Mouse (Mus musculus) forebrain, embryonic 16.5 days (tissue): Measurements from ENCODE around the gene Phb2. TPM values are rescaled to one million over a fixed set of nuclear protein-coding genes. Genes with fewer than 3 reads are reported as not detected.

Experiments used
- ATAC-seq: fragments of 200-750 bp; cut with Nextera tagmentation; 2 replicates; pipeline ENCODE4 v1.8.0; 2017; ENCODE audit warnings: mild to moderate bottlenecking, moderate library complexity
- H3K27ac ChIP-seq: fragments of 300-500 bp; sonication (generic); 2 replicates; pipeline ENCODE4 v1.5.1; 2014; ENCODE audit warnings: low read length, control low read depth
- H3K27me3 ChIP-seq: fragments of 300-500 bp; sonication (generic); replicated peaks from 2 replicates; pipeline ENCODE4 v1.6.1; 2014; ENCODE audit warnings: low read length; ENCODE audit not compliant: control insufficient read depth, insufficient read depth
- H3K36me3 ChIP-seq: fragments of 300-500 bp; sonication (generic); 2 replicates; pipeline ENCODE4 v1.6.1; 2014; ENCODE audit not compliant: control insufficient read depth, insufficient read depth
- H3K4me1 ChIP-seq: fragments of 300-500 bp; sonication (generic); replicated peaks from 2 replicates; pipeline ENCODE4 v1.6.1; 2014; ENCODE audit warnings: low read length; ENCODE audit not compliant: control insufficient read depth, insufficient read depth
- H3K4me2 ChIP-seq: fragments of 300-500 bp; sonication (generic); 2 replicates; pipeline ENCODE4 v1.6.1; 2014; ENCODE audit warnings: mild to moderate bottlenecking, low read length, control low read depth
- H3K4me3 ChIP-seq: fragments of 300-500 bp; sonication (generic); replicated peaks from 2 replicates; pipeline ENCODE4 v1.5.1; 2014; ENCODE audit warnings: mild to moderate bottlenecking, low read length, control low read depth
- H3K9ac ChIP-seq: fragments of 300-500 bp; sonication (generic); replicated peaks from 2 replicates; pipeline ENCODE4 v1.6.1; 2014; ENCODE audit warnings: low read depth, low read length, control low read depth
- H3K9me3 ChIP-seq: fragments of 300-500 bp; sonication (generic); 2 replicates; pipeline ENCODE4 v1.6.1; 2016; ENCODE audit warnings: low read length; ENCODE audit not compliant: control insufficient read depth
- WGBS: fragments of 180-500 bp; shearing (Covaris S2); extraction: QIAGEN DNeasy Blood & Tissue Kit; methylation state at CpG from one replicate; pipeline ENCODE4 v1.1.7; 2014; 5-methylcytosine and 5-hydroxymethylcytosine counted together
- polyA plus RNA-seq: library from polyadenylated mRNA; unstranded; fragments of >200 nt; fragmentation: Nextera tagmentation; extraction: Ambion mirVana; gene quantifications from 2 replicates; pipeline ENCODE4 v1.2.1, GENCODE M21; 2015

Gene Phb2
- polyA plus RNA-seq, 1 experiment from 2014 or later = 252 TPM

DNA sequence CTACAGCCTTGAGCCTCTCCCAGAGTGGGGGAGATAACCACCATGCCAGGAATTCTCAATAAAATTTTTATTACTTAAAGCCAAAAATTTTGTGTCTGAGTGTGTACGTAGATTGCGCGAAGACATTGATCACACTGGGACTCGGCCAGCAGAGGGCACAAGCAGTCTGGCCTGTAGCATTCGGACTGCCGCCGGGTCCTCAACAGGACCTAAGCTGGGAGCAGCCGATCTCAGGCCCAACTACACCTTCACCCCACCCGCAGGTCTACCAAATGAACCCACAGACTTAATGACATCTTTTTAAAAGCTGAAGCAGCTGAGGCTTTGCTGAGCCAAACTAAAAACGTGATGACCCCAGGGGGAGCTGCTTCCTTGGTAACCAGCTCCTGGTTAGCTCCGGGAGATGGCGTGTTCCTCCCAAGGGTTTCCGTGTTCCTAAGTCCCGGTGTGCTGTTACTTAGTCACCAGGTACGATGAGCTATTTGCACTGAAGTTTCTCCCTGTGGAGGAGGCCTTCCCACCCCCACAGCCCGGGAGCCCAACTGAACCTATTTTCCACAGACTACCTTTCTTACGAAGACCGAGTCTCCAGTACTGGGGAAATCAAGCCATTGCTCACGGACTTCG is 4.8 kb downstream of the Phb2 start:
- H3K9ac ChIP-seq = no peak overlapping the region
- H3K4me2 ChIP-seq = no peak overlapping the region
- H3K9me3 ChIP-seq = no peaks in the 10 kb centered on the region
- H3K36me3 ChIP-seq = peaks cover 23% of the 10 kb centered on the region
- 70% methylated on average over 20 of the region's 20 CpGs for WGBS
- no peaks in the 10 kb centered on the region for H3K27me3 ChIP-seq
- no peak overlapping the region for H3K27ac ChIP-seq
- peaks cover 17% of the 10 kb centered on the region for H3K4me1 ChIP-seq
- ATAC-seq = no peak
- H3K4me3 ChIP-seq = no peak overlapping the region

DNA sequence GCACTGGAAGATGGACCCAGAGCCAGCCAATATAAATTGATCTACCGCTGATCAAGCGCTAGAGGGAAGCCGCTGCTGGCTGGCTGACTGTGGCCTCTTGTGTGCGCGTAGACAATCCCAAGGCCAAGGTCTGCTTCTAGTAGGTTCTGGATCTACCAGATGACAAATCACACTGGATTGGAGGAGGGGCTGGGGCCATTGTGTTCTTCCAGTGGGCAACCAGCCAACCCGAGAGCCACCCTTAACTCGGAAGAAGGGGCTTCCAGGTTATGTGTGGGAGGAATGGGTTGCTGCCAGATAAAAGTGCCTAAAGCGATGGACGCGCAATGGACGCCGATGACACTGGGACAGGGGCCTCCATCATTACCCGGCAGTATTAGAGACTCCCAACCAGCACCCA is 5.8 kb downstream of the Phb2 start:
- Histone ChIP-seq H3K27ac (no peak overlapping the region), H3K27me3 (no peaks in the 10 kb centered on the region), H3K36me3 (peaks cover 23% of the 10 kb centered on the region), H3K9me3 (no peaks in the 10 kb centered on the region), H3K9ac (no peak overlapping the region), H3K4me2 (no peak overlapping the region), H3K4me3 (no peak overlapping the region), H3K4me1 (peaks cover 13% of the 10 kb centered on the region)
- no peak for ATAC-seq
- 81% methylated on average over 13 of the region's 13 CpGs for WGBS

- H3K9ac ChIP-seq = no peak overlapping the region
- peaks cover 5% of the 10 kb centered on the region for H3K4me1 ChIP-seq
- H3K27me3 ChIP-seq = no peaks in the 10 kb centered on the region
- no peaks in the 10 kb centered on the region for H3K9me3 ChIP-seq
- H3K36me3 ChIP-seq = peaks cover 23% of the 10 kb centered on the region
- no peak for ATAC-seq
- WGBS = 55% methylated on average over 15 of the region's 16 CpGs
- H3K4me3 ChIP-seq = no peak overlapping the region
- no peak overlapping the region for H3K4me2 ChIP-seq
- H3K27ac ChIP-seq = no peak overlapping the region
Observed at GRCm38 (mm10) chr6:124718703-124719102, 6.6 kb downstream of the Phb2 start.

DNA sequence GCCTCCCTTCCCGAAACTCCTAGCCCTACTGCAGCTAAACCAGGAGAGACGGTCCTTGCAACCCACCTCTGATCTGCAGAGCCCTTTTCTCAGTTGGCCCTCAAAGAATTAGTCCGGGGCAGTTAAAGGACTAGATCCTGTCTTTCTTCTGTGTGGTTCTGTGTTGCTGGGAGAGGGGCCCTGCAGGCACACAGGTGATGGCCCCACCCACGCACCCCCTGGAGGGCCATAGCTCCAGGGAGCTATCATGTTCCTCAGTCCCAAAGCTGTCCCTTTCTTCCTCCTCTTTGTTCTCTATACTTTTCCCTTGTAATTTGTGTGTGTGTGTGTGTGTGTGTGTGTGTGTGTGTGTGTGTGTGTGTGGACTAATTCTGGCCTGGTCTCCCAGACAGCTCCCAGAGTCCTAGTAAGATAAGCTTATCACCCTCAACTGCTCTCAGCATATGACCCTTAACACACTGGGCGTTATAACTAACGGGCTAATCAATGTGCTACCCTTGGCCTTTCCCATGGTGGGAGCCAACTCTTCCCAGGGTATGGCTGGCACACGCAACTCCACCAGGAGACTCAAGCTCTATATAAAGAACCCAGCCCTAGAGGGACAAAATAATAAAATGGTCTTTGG is 7.3 kb downstream of the Phb2 start:
- Histone ChIP-seq H3K4me1 (no peaks in the 10 kb centered on the region), H3K4me3 (no peak overlapping the region), H3K4me2 (no peak overlapping the region), H3K9ac (no peak overlapping the region), H3K27ac (no peak overlapping the region), H3K27me3 (no peaks in the 10 kb centered on the region), H3K9me3 (no peaks in the 10 kb centered on the region), H3K36me3 (peaks cover 23% of the 10 kb centered on the region)
- 72% methylated on average over 7 of the region's 7 CpGs for WGBS
- no peak for ATAC-seq

GRCm38 (mm10) chr6:124720904-124721303 is 8.8 kb downstream of the Phb2 start:
- no peak overlapping the region for H3K27ac ChIP-seq
- WGBS = 61% methylated on average over 11 of the region's 11 CpGs
- H3K9ac ChIP-seq = no peak overlapping the region
- H3K4me3 ChIP-seq = no peak overlapping the region
- no peaks in the 10 kb centered on the region for H3K9me3 ChIP-seq
- H3K36me3 ChIP-seq = peaks cover 11% of the 10 kb centered on the region
- no peaks in the 10 kb centered on the region for H3K4me1 ChIP-seq
- H3K27me3 ChIP-seq = no peaks in the 10 kb centered on the region
- no peak for ATAC-seq
- H3K4me2 ChIP-seq = no peak overlapping the region

GRCm38 (mm10) chr6:124722876-124723473 is 10.8 kb downstream of the Phb2 start:
- WGBS = 78% methylated on average over 6 of the region's 6 CpGs
- Histone ChIP-seq H3K4me3 (no peak overlapping the region), H3K36me3 (no peaks in the 10 kb centered on the region), H3K4me1 (no peaks in the 10 kb centered on the region), H3K27ac (no peak overlapping the region), H3K4me2 (no peak overlapping the region), H3K9me3 (no peaks in the 10 kb centered on the region), H3K27me3 (no peaks in the 10 kb centered on the region), H3K9ac (no peak overlapping the region)
- ATAC-seq = no peak

DNA sequence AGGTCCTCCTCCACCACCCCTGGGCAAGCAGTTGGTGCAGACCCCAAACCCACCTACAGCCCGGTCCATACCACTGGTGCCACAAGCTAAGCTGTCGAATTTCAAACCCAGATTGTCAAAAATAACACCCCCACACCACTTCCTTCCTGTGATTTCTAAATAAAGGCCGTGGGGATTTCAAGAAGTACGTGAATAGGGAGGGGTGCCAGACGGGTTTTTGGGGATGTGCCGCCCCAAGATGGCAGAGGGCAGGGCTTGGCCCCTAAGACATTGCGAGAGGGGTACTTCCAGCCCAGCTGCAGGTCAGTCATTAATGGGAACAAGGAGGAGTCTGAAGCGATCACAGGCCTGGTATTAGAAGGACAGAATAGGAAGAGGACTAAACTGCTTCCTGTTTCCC is 11.4 kb downstream of the Phb2 start:
- Histone ChIP-seq H3K36me3 (no peaks in the 10 kb centered on the region), H3K4me1 (no peaks in the 10 kb centered on the region), H3K27ac (no peak overlapping the region), H3K4me3 (no peak overlapping the region), H3K27me3 (no peaks in the 10 kb centered on the region), H3K9me3 (no peaks in the 10 kb centered on the region), H3K9ac (no peak overlapping the region), H3K4me2 (no peak overlapping the region)
- WGBS = 84% methylated on average over 8 of the region's 8 CpGs
- ATAC-seq = no peak

- H3K27me3 ChIP-seq = no peaks in the 10 kb centered on the region
- no peaks in the 10 kb centered on the region for H3K36me3 ChIP-seq
- H3K4me1 ChIP-seq = no peaks in the 10 kb centered on the region
- H3K4me3 ChIP-seq = no peak overlapping the region
- H3K9ac ChIP-seq = no peak overlapping the region
- ATAC-seq = no peak
- no peaks in the 10 kb centered on the region for H3K9me3 ChIP-seq
- H3K4me2 ChIP-seq = no peak overlapping the region
- 90% methylated on average over 10 of the region's 10 CpGs for WGBS
- no peak overlapping the region for H3K27ac ChIP-seq
Observed at GRCm38 (mm10) chr6:124724472-124724871, 12.3 kb downstream of the Phb2 start.

DNA sequence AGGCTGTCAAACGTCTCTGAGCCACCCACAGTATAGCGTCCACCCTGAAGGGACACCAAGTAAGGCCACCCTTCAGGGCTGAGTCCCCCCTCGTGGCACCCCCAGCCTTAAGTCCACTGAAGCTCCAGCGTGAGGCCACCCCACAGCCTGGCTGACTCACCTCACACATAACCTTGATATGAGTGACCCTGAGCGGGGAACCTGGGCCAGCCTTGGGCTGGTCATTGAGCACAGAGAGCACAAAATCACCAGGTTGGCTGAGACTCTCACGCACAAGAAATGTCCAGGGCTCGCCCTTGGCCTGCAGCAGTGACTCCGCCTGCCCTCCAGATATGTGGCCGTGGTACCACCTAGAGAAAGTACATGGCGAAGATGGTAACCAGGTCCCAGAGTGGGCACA is 16.5 kb downstream of the Phb2 start:
- no peak overlapping the region for H3K9ac ChIP-seq
- no peaks in the 10 kb centered on the region for H3K9me3 ChIP-seq
- no peak overlapping the region for H3K27ac ChIP-seq
- no peaks in the 10 kb centered on the region for H3K4me1 ChIP-seq
- H3K27me3 ChIP-seq = no peaks in the 10 kb centered on the region
- H3K4me2 ChIP-seq = no peak overlapping the region
- H3K4me3 ChIP-seq = no peak overlapping the region
- no peak for ATAC-seq
- WGBS = 88% methylated on average over 10 of the region's 10 CpGs
- no peaks in the 10 kb centered on the region for H3K36me3 ChIP-seq
